Mouse (Mus musculus): ENCODE data around the gene Slc10a1. TPM values are rescaled to one million over a fixed set of nuclear protein-coding genes. Genes with fewer than 3 reads are reported as not detected.
"Not testable (repeated sequence)": the region's sequence is repeated elsewhere in the genome, so short reads cannot be mapped to it uniquely, and the experiment has no call there.

The Slc10a1 gene
- polyA plus RNA-seq, 1 experiment from 2014 or later: not detected

DNA sequence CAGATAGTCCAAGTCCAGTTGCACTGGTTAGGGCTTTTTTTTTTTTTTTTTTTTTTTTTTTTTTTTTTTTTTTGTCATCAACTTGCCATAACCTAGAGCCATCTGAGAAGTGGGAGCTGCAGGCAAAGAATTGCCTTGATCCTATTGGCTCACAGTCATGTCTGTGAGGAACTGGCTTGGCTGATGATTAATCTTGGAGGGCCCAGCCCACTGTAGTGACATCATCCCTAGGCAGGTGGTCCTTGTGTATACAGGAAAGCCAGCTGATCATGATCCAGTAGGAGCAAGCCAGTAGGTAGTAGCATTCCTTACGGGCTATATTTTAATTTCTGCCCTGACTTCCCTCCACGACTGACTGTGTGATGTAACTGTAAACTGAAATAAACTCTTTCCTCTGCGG, 19.8 kb upstream of the Slc10a1 start:
- 96% methylated on average over 3 of the region's 3 CpGs for WGBS (ENCODE audit: missing documents)
- Histone ChIP-seq H3K27ac (no peak overlapping the region), H3K79me2 (ENCODE audit: inconsistent target) (no peaks in the 10 kb centered on the region), H3K4me3 (ENCODE audit: inconsistent target) (no peak overlapping the region), H3K36me3 (ENCODE audit: inconsistent target) (no peaks in the 10 kb centered on the region)

GRCm38 (mm10) chr12:80986628-80987027, 18.1 kb upstream of the Slc10a1 start:
- Histone ChIP-seq H3K4me3 (ENCODE audit: inconsistent target) (no peak overlapping the region), H3K27ac (no peak overlapping the region), H3K36me3 (ENCODE audit: inconsistent target) (no peaks in the 10 kb centered on the region), H3K79me2 (ENCODE audit: inconsistent target) (no peaks in the 10 kb centered on the region)
- WGBS (ENCODE audit: missing documents): 57% methylated on average over 4 of the region's 4 CpGs

DNA sequence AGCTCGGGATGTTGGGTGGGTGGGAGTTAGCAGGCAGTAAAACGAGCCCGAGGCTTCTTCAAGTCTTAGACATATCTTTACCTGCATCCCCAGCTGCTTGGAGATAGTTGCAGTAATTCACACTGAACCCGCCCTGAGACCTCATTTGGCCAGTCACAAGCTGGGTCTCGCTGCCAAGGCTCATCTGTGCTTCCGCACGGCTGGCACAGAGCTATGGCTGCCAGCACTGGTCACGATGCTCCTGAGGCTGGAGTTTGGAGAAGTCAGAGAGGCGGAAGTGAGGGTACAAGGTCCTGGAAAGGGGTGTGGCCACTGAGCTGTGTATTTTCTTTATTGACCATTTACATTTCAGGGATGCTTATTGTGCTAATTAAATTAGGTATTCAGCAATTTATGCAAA, 15.2 kb upstream of the Slc10a1 start:
- 75% methylated on average over 9 of the region's 9 CpGs for WGBS (ENCODE audit: missing documents)
- Histone ChIP-seq H3K36me3 (ENCODE audit: inconsistent target) (no peaks in the 10 kb centered on the region), H3K79me2 (ENCODE audit: inconsistent target) (no peaks in the 10 kb centered on the region), H3K4me3 (ENCODE audit: inconsistent target) (no peak overlapping the region), H3K27ac (no peak overlapping the region)

DNA sequence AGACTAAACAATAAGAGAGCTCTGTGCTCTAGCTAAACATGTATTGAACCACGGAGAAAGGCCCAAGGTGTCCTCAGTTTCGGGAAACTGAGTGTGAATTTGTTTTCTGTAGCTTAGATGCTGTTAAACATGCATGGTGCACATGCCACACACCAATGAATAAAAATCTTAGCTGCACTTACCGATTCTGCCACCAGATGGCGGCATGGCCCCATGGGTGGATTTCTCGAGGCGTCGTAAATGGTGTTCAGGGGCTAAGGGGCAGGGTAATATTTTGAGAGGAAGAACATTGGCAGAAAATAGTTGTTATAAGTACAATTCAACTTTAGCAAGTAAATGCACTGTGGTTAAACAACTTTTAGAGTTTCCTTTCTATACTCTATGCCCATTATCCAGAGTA, 13.8 kb upstream of the Slc10a1 start:
- 4% methylated on average over 7 of the region's 7 CpGs for WGBS (ENCODE audit: missing documents)
- Histone ChIP-seq H3K4me3 (ENCODE audit: inconsistent target) (no peak overlapping the region), H3K36me3 (ENCODE audit: inconsistent target) (no peaks in the 10 kb centered on the region)

GRCm38 (mm10) chr12:80975939-80976671, 7.6 kb upstream of the Slc10a1 start:
- Histone ChIP-seq H3K4me3 (ENCODE audit: inconsistent target) (no peak overlapping the region), H3K36me3 (ENCODE audit: inconsistent target) (no peaks in the 10 kb centered on the region), H3K27ac (no peak overlapping the region), H3K79me2 (ENCODE audit: inconsistent target) (no peaks in the 10 kb centered on the region)
- WGBS (ENCODE audit: missing documents): 93% methylated on average over 11 of the region's 11 CpGs

More for the DNA sequence above, 13.8 kb upstream of the Slc10a1 start:
- H3K79me2 ChIP-seq (ENCODE audit: inconsistent target): no peaks in the 10 kb centered on the region
- no peak overlapping the region for H3K27ac ChIP-seq

DNA sequence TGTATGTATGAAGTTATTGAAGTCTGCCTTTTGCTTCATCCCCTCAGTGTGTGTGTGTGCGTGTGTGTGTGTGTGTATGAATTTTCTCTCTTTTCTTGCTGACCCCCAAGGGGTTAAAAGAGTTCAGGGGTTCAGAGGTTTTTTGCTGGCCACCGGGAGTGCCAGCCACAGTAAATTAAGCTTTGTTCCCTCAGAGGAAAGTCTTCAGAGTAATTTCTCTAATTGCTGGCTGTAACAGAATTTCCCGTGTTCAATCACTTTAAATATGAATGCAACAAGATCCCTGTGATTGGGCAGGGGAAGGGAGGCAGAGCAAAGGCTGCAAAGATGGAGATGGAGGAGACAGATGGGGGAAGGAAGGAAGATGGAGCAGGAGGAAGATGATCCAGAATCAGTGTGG, 3.3 kb upstream of the Slc10a1 start:
- Histone ChIP-seq H3K79me2 (ENCODE audit: inconsistent target) (no peaks in the 10 kb centered on the region), H3K4me3 (ENCODE audit: inconsistent target) (no peak overlapping the region), H3K27ac (no peak overlapping the region), H3K36me3 (ENCODE audit: inconsistent target) (no peaks in the 10 kb centered on the region)
- WGBS (ENCODE audit: missing documents): 53% methylated on average over 3 of the region's 3 CpGs

DNA sequence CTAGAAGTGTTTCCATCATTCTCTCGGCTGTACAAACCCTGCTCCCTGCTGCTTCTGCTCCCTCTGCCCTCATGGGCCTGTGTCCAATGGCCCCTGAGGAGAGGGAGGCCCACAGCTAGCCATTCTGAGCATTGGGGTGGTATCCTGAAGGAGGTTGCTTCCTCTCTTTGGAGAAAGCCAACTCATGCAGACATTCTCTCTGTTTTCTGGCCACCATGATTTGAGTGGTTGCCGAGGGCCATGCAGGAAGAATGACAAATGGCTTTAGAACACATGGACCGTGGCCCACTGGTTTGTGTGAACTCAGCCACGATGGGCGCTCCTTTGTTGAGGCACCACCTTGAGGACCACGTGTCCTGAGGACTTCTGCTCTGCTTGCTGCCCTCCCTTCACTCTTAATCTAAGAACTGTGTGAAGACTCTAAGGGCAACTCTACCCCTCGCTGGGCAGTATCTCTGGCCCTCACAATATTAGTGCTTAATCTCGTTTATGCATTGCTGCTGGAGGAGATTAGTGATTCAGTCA, 1.7 kb upstream of the Slc10a1 start:
- Histone ChIP-seq H3K27ac (no peak overlapping the region), H3K79me2 (ENCODE audit: inconsistent target) (no peaks in the 10 kb centered on the region), H3K36me3 (ENCODE audit: inconsistent target) (no peaks in the 10 kb centered on the region), H3K4me3 (ENCODE audit: inconsistent target) (no peak overlapping the region)
- WGBS (ENCODE audit: missing documents): 87% methylated on average over 8 of the region's 8 CpGs

GRCm38 (mm10) chr12:80967918-80968317, 587 bp downstream of the Slc10a1 start:
- Histone ChIP-seq H3K79me2 (ENCODE audit: inconsistent target) (no peaks in the 10 kb centered on the region), H3K4me3 (ENCODE audit: inconsistent target) (no peak overlapping the region), H3K27ac (no peak overlapping the region), H3K36me3 (ENCODE audit: inconsistent target) (no peaks in the 10 kb centered on the region)
- WGBS (ENCODE audit: missing documents): 59% methylated on average over 9 of the region's 9 CpGs

GRCm38 (mm10) chr12:80966059-80966838, 2.3 kb downstream of the Slc10a1 start:
- no peaks in the 10 kb centered on the region for H3K36me3 ChIP-seq (ENCODE audit: inconsistent target)
- H3K4me3 ChIP-seq (ENCODE audit: inconsistent target): no peak overlapping the region
- 90% methylated on average over 10 of the region's 11 CpGs for WGBS (ENCODE audit: missing documents)
- H3K79me2 ChIP-seq (ENCODE audit: inconsistent target): no peaks in the 10 kb centered on the region
- H3K27ac ChIP-seq: no peak overlapping the region

DNA sequence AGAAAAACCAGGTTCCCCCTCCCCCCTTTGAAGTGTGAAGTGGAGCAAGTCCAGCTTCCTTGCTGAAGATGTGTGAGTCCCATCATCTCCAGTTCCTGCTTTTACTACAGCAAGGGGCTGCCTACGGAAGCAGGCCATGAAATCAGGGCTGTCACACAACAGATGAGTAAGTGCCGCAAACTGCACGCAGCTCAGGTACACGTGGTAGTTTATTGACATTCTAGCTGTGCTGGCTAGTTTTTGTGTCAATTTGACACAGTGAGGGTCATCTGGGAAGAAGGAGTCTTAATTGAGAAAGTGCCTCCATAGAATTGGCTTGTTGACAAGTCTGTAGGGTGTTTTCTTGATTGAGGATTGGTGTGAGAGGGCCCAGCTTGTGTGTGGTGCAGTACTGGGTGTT, 5.9 kb downstream of the Slc10a1 start:
- Histone ChIP-seq H3K4me3 (ENCODE audit: inconsistent target) (no peak overlapping the region), H3K79me2 (ENCODE audit: inconsistent target) (no peaks in the 10 kb centered on the region)
- WGBS (ENCODE audit: missing documents): 92% methylated on average over 4 of the region's 4 CpGs

DNA sequence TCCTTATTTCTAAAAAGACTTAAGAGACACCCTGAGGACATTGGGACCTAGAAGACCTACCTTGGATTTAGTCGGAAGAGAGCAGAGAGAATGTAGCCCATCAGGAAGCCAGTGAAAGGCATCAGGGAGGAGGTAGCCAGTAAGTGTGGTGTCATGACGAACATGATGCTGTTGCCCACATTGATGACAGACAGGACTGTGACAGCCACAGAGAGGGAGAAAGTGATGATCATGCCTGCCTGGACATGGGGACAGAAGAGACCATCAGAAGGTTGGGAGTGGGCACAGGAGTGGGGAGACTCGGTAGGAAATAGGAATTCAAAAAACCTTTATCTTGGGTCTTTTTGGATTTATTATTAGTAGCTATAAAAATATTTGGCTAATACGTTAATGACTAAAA, 10.5 kb downstream of the Slc10a1 start:
- Histone ChIP-seq H3K4me3 (ENCODE audit: inconsistent target) (no peak overlapping the region), H3K79me2 (ENCODE audit: inconsistent target) (peaks cover 33% of the 10 kb centered on the region), H3K27ac (no peak overlapping the region), H3K36me3 (ENCODE audit: inconsistent target) (peaks cover 60% of the 10 kb centered on the region)
- 98% methylated on average over 4 of the region's 4 CpGs for WGBS (ENCODE audit: missing documents)

More for the DNA sequence above, 5.9 kb downstream of the Slc10a1 start:
- Histone ChIP-seq H3K36me3 (ENCODE audit: inconsistent target) (peaks cover 16% of the 10 kb centered on the region), H3K27ac (no peak overlapping the region)

DNA sequence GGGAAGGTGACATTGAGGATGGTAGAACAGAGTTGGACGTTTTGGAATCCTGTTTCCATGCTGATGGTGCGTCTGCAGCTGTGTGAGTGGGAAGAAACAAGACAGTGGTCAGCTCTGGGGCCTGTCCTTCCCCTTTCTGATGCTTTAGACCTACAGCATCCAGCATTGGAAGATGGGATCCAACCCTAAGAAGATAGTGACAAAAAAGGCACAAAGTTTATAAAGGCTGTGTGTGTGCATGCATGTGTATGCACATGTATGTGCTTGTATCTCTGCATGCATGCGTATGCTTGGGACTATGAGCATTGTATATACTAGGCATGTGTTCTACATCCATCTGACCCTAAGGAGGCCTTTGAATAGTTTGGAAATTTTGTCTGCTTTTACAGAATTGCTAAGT, 12.5 kb downstream of the Slc10a1 start:
- H3K36me3 ChIP-seq (ENCODE audit: inconsistent target): peaks cover 77% of the 10 kb centered on the region
- 88% methylated on average over 3 of the region's 3 CpGs for WGBS (ENCODE audit: missing documents)
- H3K27ac ChIP-seq: no peak overlapping the region
- H3K79me2 ChIP-seq (ENCODE audit: inconsistent target): peaks cover 53% of the 10 kb centered on the region
- no peak overlapping the region for H3K4me3 ChIP-seq (ENCODE audit: inconsistent target)

- H3K27ac ChIP-seq: no peak overlapping the region
- WGBS (ENCODE audit: missing documents): 100% methylated on average over 1 of the region's 1 CpGs
- H3K36me3 ChIP-seq (ENCODE audit: inconsistent target): peaks cover 86% of the 10 kb centered on the region
- H3K79me2 ChIP-seq (ENCODE audit: inconsistent target): peaks cover 88% of the 10 kb centered on the region
- no peak overlapping the region for H3K4me3 ChIP-seq (ENCODE audit: inconsistent target)
Measured at GRCm38 (mm10) chr12:80952526-80952925, 16.0 kb downstream of the Slc10a1 start.

- H3K4me3 ChIP-seq (ENCODE audit: inconsistent target): no peak overlapping the region
- H3K79me2 ChIP-seq (ENCODE audit: inconsistent target): peaks cover 96% of the 10 kb centered on the region
- H3K36me3 ChIP-seq (ENCODE audit: inconsistent target): peaks cover 87% of the 10 kb centered on the region
- H3K27ac ChIP-seq: no peak overlapping the region
- 87% methylated on average over 3 of the region's 3 CpGs for WGBS (ENCODE audit: missing documents)
Measured at GRCm38 (mm10) chr12:80951640-80952219, 16.8 kb downstream of the Slc10a1 start.

DNA sequence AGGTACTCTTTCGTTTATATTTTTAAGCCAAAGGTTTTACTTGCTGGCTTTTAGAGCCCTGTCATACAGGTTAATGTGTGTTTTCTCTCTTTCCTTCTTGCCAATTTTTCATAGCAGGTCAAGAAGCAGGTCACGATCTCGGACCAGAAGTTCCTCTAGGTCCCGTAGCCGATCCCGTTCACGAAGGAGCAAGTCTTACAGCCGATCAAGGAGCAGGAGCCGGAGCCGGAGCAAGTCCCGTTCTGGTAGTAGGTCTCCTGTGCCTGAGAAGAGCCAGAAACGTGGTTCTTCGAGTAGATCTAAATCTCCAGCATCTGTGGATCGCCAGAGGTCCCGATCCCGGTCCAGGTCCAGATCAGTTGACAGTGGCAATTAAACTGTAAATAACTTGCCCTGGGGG, 18.9 kb downstream of the Slc10a1 start:
- not testable (repeated sequence) for H3K4me3 ChIP-seq (ENCODE audit: inconsistent target); H3K27ac ChIP-seq
- peaks cover 89% of the 10 kb centered on the region for H3K79me2 ChIP-seq (ENCODE audit: inconsistent target)
- H3K36me3 ChIP-seq (ENCODE audit: inconsistent target): peaks cover 70% of the 10 kb centered on the region
- 97% methylated on average over 3 of the region's 16 CpGs for WGBS (ENCODE audit: missing documents)

Measured in macrophage (primary cell).